Mouse (Mus musculus) forebrain, embryonic 16.5 days (tissue): Measurements from ENCODE around the gene Zfp110. TPM values are rescaled to one million over a fixed set of nuclear protein-coding genes. Genes with fewer than 3 reads are reported as not detected.
"Not testable (repeated sequence)": the region's sequence is repeated elsewhere in the genome, so short reads cannot be mapped to it uniquely, and the experiment has no call there.

Experiments used
- ATAC-seq: fragments of 200-750 bp; cut with Nextera tagmentation; 2 replicates; pipeline ENCODE4 v1.8.0; 2017; ENCODE audit warnings: mild to moderate bottlenecking, moderate library complexity
- H3K27ac ChIP-seq: fragments of 300-500 bp; sonication (generic); 2 replicates; pipeline ENCODE4 v1.5.1; 2014; ENCODE audit warnings: low read length, control low read depth
- H3K27me3 ChIP-seq: fragments of 300-500 bp; sonication (generic); replicated peaks from 2 replicates; pipeline ENCODE4 v1.6.1; 2014; ENCODE audit warnings: low read length; ENCODE audit not compliant: control insufficient read depth, insufficient read depth
- H3K36me3 ChIP-seq: fragments of 300-500 bp; sonication (generic); 2 replicates; pipeline ENCODE4 v1.6.1; 2014; ENCODE audit not compliant: control insufficient read depth, insufficient read depth
- H3K4me1 ChIP-seq: fragments of 300-500 bp; sonication (generic); replicated peaks from 2 replicates; pipeline ENCODE4 v1.6.1; 2014; ENCODE audit warnings: low read length; ENCODE audit not compliant: control insufficient read depth, insufficient read depth
- H3K4me2 ChIP-seq: fragments of 300-500 bp; sonication (generic); 2 replicates; pipeline ENCODE4 v1.6.1; 2014; ENCODE audit warnings: mild to moderate bottlenecking, low read length, control low read depth
- H3K4me3 ChIP-seq: fragments of 300-500 bp; sonication (generic); replicated peaks from 2 replicates; pipeline ENCODE4 v1.5.1; 2014; ENCODE audit warnings: mild to moderate bottlenecking, low read length, control low read depth
- H3K9ac ChIP-seq: fragments of 300-500 bp; sonication (generic); replicated peaks from 2 replicates; pipeline ENCODE4 v1.6.1; 2014; ENCODE audit warnings: low read depth, low read length, control low read depth
- H3K9me3 ChIP-seq: fragments of 300-500 bp; sonication (generic); 2 replicates; pipeline ENCODE4 v1.6.1; 2016; ENCODE audit warnings: low read length; ENCODE audit not compliant: control insufficient read depth
- WGBS: fragments of 180-500 bp; shearing (Covaris S2); extraction: QIAGEN DNeasy Blood & Tissue Kit; methylation state at CpG from one replicate; pipeline ENCODE4 v1.1.7; 2014; 5-methylcytosine and 5-hydroxymethylcytosine counted together
- polyA plus RNA-seq: library from polyadenylated mRNA; unstranded; fragments of >200 nt; fragmentation: Nextera tagmentation; extraction: Ambion mirVana; gene quantifications from 2 replicates; pipeline ENCODE4 v1.2.1, GENCODE M21; 2015

Zfp110 gene
- polyA plus RNA-seq: 42.0 and 43.0 TPM in 2 replicates

- peak; percentile 98 for ATAC-seq
- peak within 1 kb of the TSS; percentile 64 for H3K4me3 ChIP-seq
- peaks cover 25% of the 10 kb centered on the region for H3K9me3 ChIP-seq
- 3% methylated on average over 47 of the region's 47 CpGs for WGBS
- no peaks in the 10 kb centered on the region for H3K27me3 ChIP-seq
- H3K36me3 ChIP-seq: peaks cover 31% of the 10 kb centered on the region
- H3K9ac ChIP-seq: peak within 1 kb of the TSS; percentile 62
- peak within 1 kb of the TSS; percentile 57 for H3K4me2 ChIP-seq
- peaks cover 3% of the 10 kb centered on the region; the same call in 1 of the 2 replicates for H3K4me1 ChIP-seq
- peak within 1 kb of the TSS; percentile 11 for H3K27ac ChIP-seq
Measured at GRCm38 (mm10) chr7:12834162-12835120, at the start of gene Zfp110. Gene Zfp110 (plus strand): TSS chr7:12834761.

GRCm38 (mm10) chr7:12787333-12787732 is 47.2 kb upstream of the Zfp110 start:
- Histone ChIP-seq H3K27me3 (no peaks in the 10 kb centered on the region), H3K9me3 (no peaks in the 10 kb centered on the region), H3K4me3 (no peak overlapping the region), H3K27ac (no peak overlapping the region), H3K9ac (no peak overlapping the region), H3K4me2 (no peak overlapping the region), H3K4me1 (no peaks in the 10 kb centered on the region), H3K36me3 (no peaks in the 10 kb centered on the region)
- WGBS: 68% methylated on average over 6 of the region's 6 CpGs
- ATAC-seq: no peak

GRCm38 (mm10) chr7:12788025-12788424 is 46.5 kb upstream of the Zfp110 start:
- Histone ChIP-seq H3K9ac (no peak overlapping the region), H3K36me3 (no peaks in the 10 kb centered on the region), H3K4me3 (no peak overlapping the region), H3K27me3 (no peaks in the 10 kb centered on the region), H3K4me1 (no peaks in the 10 kb centered on the region), H3K9me3 (no peaks in the 10 kb centered on the region), H3K27ac (no peak overlapping the region), H3K4me2 (no peak overlapping the region)
- 12% methylated on average over 5 of the region's 5 CpGs for WGBS
- ATAC-seq: peak; percentile 55; the same call in 1 of the 2 replicates

GRCm38 (mm10) chr7:12792624-12793023 is 41.9 kb upstream of the Zfp110 start:
- H3K9me3 ChIP-seq: peaks cover 11% of the 10 kb centered on the region
- H3K27me3 ChIP-seq, ATAC-seq, H3K27ac ChIP-seq, H3K9ac ChIP-seq, H3K36me3 ChIP-seq, H3K4me1 ChIP-seq, H3K4me3 ChIP-seq, H3K4me2 ChIP-seq: not testable (repeated sequence)
- 91% methylated on average over 11 of the region's 11 CpGs for WGBS

GRCm38 (mm10) chr7:12797971-12798370 is 36.6 kb upstream of the Zfp110 start:
- Histone ChIP-seq H3K9me3 (peaks cover 15% of the 10 kb centered on the region), H3K4me1 (peaks cover 9% of the 10 kb centered on the region), H3K4me2 (no peak overlapping the region), H3K9ac (no peak overlapping the region), H3K4me3 (no peak overlapping the region), H3K27ac (no peak overlapping the region), H3K36me3 (peaks cover 10% of the 10 kb centered on the region), H3K27me3 (no peaks in the 10 kb centered on the region)
- ATAC-seq: no peak
- WGBS: 78% methylated on average over 2 of the region's 2 CpGs

- 97% methylated on average over 1 of the region's 1 CpGs for WGBS
- Histone ChIP-seq H3K4me1 (peaks cover 13% of the 10 kb centered on the region), H3K4me3 (no peak overlapping the region), H3K4me2 (no peak overlapping the region), H3K27me3 (no peaks in the 10 kb centered on the region), H3K9me3 (peaks cover 15% of the 10 kb centered on the region), H3K36me3 (peaks cover 10% of the 10 kb centered on the region), H3K27ac (no peak overlapping the region), H3K9ac (no peak overlapping the region)
- ATAC-seq: no peak
Measured at GRCm38 (mm10) chr7:12799554-12799953, 35.0 kb upstream of the Zfp110 start.

- WGBS: 5% methylated on average over 30 of the region's 31 CpGs
- peak within 1 kb of the TSS; percentile 55 for H3K4me3 ChIP-seq
- peak within 1 kb of the TSS; percentile 52 for H3K27ac ChIP-seq
- H3K9me3 ChIP-seq: peaks cover 3% of the 10 kb centered on the region; the same call in 1 of the 2 replicates
- peak; percentile 98 for ATAC-seq
- no peaks in the 10 kb centered on the region for H3K27me3 ChIP-seq
- H3K36me3 ChIP-seq: peaks cover 18% of the 10 kb centered on the region
- H3K9ac ChIP-seq: peak within 1 kb of the TSS; percentile 49
- peaks cover 13% of the 10 kb centered on the region for H3K4me1 ChIP-seq
- peak within 1 kb of the TSS; percentile 60 for H3K4me2 ChIP-seq
Measured at GRCm38 (mm10) chr7:12802866-12803726, 31.5 kb upstream of the Zfp110 start, which contains the start of gene Zscan18. Gene Zscan18 (minus strand): TSS chr7:12803635.

GRCm38 (mm10) chr7:12803727-12804071 is 30.9 kb upstream of the Zfp110 start:
- no peaks in the 10 kb centered on the region for H3K27me3 ChIP-seq
- peaks cover 13% of the 10 kb centered on the region for H3K4me1 ChIP-seq
- peak overlapping the region; percentile 55 for H3K4me3 ChIP-seq
- H3K36me3 ChIP-seq: peaks cover 21% of the 10 kb centered on the region
- peak overlapping the region; percentile 52 for H3K27ac ChIP-seq
- H3K9me3 ChIP-seq: peaks cover 5% of the 10 kb centered on the region; the same call in 1 of the 2 replicates
- peak overlapping the region; percentile 49 for H3K9ac ChIP-seq
- under 1% methylated on average over 16 of the region's 16 CpGs for WGBS
- ATAC-seq: peak; percentile 74
- peak overlapping the region; percentile 60 for H3K4me2 ChIP-seq

- Histone ChIP-seq H3K4me3 (no peak overlapping the region), H3K9me3 (peaks cover 33% of the 10 kb centered on the region), H3K36me3 (peaks cover 40% of the 10 kb centered on the region), H3K4me1 (peaks cover 8% of the 10 kb centered on the region), H3K27ac (no peak overlapping the region), H3K4me2 (no peak overlapping the region), H3K9ac (no peak overlapping the region), H3K27me3 (no peaks in the 10 kb centered on the region)
- ATAC-seq: no peak
- 96% methylated on average over 8 of the region's 8 CpGs for WGBS
Measured at GRCm38 (mm10) chr7:12815566-12815965, 19.0 kb upstream of the Zfp110 start.
